23 mouse cellular contexts compared by ENCODE assay signal in the genomic region with DNA sequence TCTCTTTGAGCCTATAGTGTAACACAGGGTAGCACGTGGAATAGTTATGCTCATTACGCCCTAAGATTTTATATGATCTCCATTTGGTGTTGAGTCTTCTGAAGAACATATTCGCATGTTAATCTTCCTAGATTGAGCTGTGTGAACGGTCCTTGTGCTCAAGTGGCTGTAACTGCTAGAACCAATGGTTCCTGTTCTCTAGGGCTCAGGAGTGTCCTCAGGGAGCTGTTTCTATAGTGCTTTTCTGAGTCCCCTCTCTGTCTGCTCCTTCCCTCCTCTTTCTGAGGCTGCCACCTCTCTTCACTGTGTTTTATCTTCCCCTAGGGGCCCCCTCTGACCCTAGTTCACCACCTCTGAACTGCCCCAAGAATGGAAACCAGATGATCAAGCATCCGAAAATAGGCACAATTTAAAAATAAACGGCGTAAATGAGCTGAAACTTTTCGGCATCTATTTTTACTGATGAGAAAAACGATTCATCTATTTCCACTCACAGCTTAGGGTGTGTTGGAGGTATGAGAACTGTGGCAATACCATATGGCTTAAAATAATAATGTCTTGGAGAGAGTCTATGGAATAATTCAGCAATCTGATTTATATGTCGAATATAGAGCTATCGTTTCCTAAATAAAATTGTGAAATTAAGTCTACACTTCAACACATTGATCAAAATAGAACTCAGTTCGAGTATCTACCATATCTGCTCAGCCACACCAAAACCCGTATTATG.
A peak's percentile ranks its signal among the peaks of the same experiment; 100 is the strongest.
DNase-seq lines count a peak whose midpoint lies in the region; ATAC-seq and TF ChIP-seq lines count a peak whose summit lies in the region.
"Had no signal": no experiment of that assay in that cellular context is flagged by ENCODE, and none has a peak within 500 bp of the region (broad histone marks: within the 10 kb centered on the region; RNA-seq: fewer than 3 reads in every experiment).

No protein-coding gene starts in this region.

- H3K4me2 ChIP-seq in forebrain, embryonic 16.5 days (ENCODE audit: low read length) = no peak overlapping the region
- no peak overlapping the region for H3K4me2 ChIP-seq in forebrain, embryonic 14.5 days (ENCODE audit: low read length)
- 0 out of 2 replicates have a peak overlapping the region, but pooled peaks have one; percentile 11 for H3K4me2 ChIP-seq in heart, embryonic 13.5 days
- H3K4me2 ChIP-seq in CH12.LX (ENCODE audit: insufficient read depth, low read depth, poor library complexity, severe bottlenecking) = peak overlapping the region; percentile 80
- H3K4me2 ChIP-seq: embryonic facial prominence, embryonic 12.5 days; limb, embryonic 15.5 days; lung, embryonic 14.5 days had no signal

- ATAC-seq in forebrain, embryonic 16.5 days = 0 out of 2 replicates have a peak, but pooled peaks have one; percentile 20
- ATAC-seq in forebrain, embryonic 14.5 days = no peak
- no peak for ATAC-seq in heart, embryonic 13.5 days (ENCODE audit: extremely low read depth, insufficient number of reproducible peaks, low FRiP score, low TSS enrichment)
- ATAC-seq: hindbrain, embryonic 16.5 days; intestine, embryonic 16.5 days had no signal

- DNase-seq in forebrain, embryonic 14.5 days (ENCODE audit: low spot score) = no peak
- no peak for DNase-seq in heart, adult 8-10 months (ENCODE audit: low spot score)
- peak; percentile 73 for DNase-seq in CH12.LX (ENCODE audit: extremely low read depth)
- peak; percentile 8 for DNase-seq in embryo, embryonic 11 days
- DNase-seq in thymus, postnatal 10 days (ENCODE audit: low spot score in 2 of 2) = no peak
- no peak for DNase-seq in spleen, postnatal 14 days (ENCODE audit: low spot score in 2 of 2)
- DNase-seq: adrenal gland, postnatal 10 days; cerebellum, adult 8-10 months; gastrocnemius, adult 2 months; kidney, adult 9 months; kidney, postnatal 14 days; lung, embryonic 14.5 days; midbrain, embryonic 14.5 days; thymus, postnatal 36 days had no signal

- TF ChIP-seq RAD21 in CH12.LX (IDR thresholded peaks at IDR 0.05; ENCODE audit: low read depth, low read length) = peak; percentile 14

- peaks cover 12% of the 10 kb centered on the region for H3K4me1 ChIP-seq in forebrain, embryonic 16.5 days (replicated peaks; ENCODE audit: control insufficient read depth, insufficient read depth, low read length)
- H3K4me1 ChIP-seq in forebrain, embryonic 14.5 days (ENCODE audit: control insufficient read depth, insufficient read depth, low read length) = no peaks in the 10 kb centered on the region
- peaks cover 13% of the 10 kb centered on the region; the same call in 1 of the 2 replicates for H3K4me1 ChIP-seq in heart, embryonic 13.5 days
- H3K4me1 ChIP-seq in CH12.LX (ENCODE audit: control insufficient read depth in 1 of 2, insufficient read depth in 2 of 2) = peaks cover 10 to 20% of the 10 kb centered on the region in 2 experiments
- H3K4me1 ChIP-seq: embryonic facial prominence, embryonic 12.5 days; megakaryocyte, embryonic 14.5 days had no signal

- 71% methylated on average over 13 of the region's 13 CpGs for WGBS in forebrain, embryonic 16.5 days
- WGBS in forebrain, embryonic 14.5 days = 82% methylated on average over 13 of the region's 13 CpGs
- WGBS in heart, embryonic 13.5 days = 62% methylated on average over 13 of the region's 13 CpGs

- peak overlapping the region; percentile 59; the same call in 1 of the 2 replicates for H3K27ac ChIP-seq in forebrain, embryonic 16.5 days (ENCODE audit: low read length)
- H3K27ac ChIP-seq in forebrain, embryonic 14.5 days (ENCODE audit: low read depth, low read length) = no peak overlapping the region; the same call in 1 of the 2 replicates
- H3K27ac ChIP-seq in heart, embryonic 13.5 days (replicated peaks) = no peak overlapping the region
- peak overlapping the region; percentile 72 for H3K27ac ChIP-seq in CH12.LX (ENCODE audit: insufficient read depth, low read depth)
- H3K27ac ChIP-seq: embryonic facial prominence, embryonic 12.5 days; gastrocnemius, adult 2 months; limb, embryonic 15.5 days; liver, embryonic 14.5 days had no signal

- no peaks in the 10 kb centered on the region for H3K36me3 ChIP-seq in forebrain, embryonic 16.5 days (ENCODE audit: control insufficient read depth, insufficient read depth)
- H3K36me3 ChIP-seq in forebrain, embryonic 14.5 days (ENCODE audit: control insufficient read depth, insufficient read depth, low read length) = no peaks in the 10 kb centered on the region
- H3K36me3 ChIP-seq in heart, embryonic 13.5 days = no peaks in the 10 kb centered on the region
- no peaks in the 10 kb centered on the region for H3K36me3 ChIP-seq in CH12.LX (replicated peaks in 1 of 2; ENCODE audit: control insufficient read depth in 1 of 2, insufficient read depth in 1 of 2, low read length in 1 of 2)
- H3K36me3 ChIP-seq: embryonic facial prominence, embryonic 12.5 days; limb, embryonic 15.5 days had no signal

- TF ChIP-seq CTCF in CH12.LX (conservative IDR thresholded peaks at IDR 0.05 in 1 of 2, IDR thresholded peaks at IDR 0.05 in 1 of 2; ENCODE audit: low read depth in 2 of 2, low read length in 2 of 2) = no peak

- in situ Hi-C loops in CH12.LX (cut with MboI; ENCODE audit: low pct_ligation_motif_present, low pct_unique_long_range_greater_than_20kb, low sequenced_read_pairs) = no loop called here

- dilution Hi-C loops in CH12.LX (cut with MboI; ENCODE audit: extremely low pct_ligation_motif_present, extremely low pct_unique_long_range_greater_than_20kb, low sequenced_read_pairs) = no loop called here

- H3K4me3 ChIP-seq in forebrain, embryonic 16.5 days (replicated peaks; ENCODE audit: low read length) = no peak overlapping the region
- no peak overlapping the region for H3K4me3 ChIP-seq in forebrain, embryonic 14.5 days (ENCODE audit: low read depth, low read length)
- no peak overlapping the region for H3K4me3 ChIP-seq in heart, embryonic 13.5 days
- peak overlapping the region in 1 of 3 experiments; percentile 4 for H3K4me3 ChIP-seq in CH12.LX (replicated peaks in 1 of 3; ENCODE audit: low read depth in 2 of 3, low read length in 2 of 3, poor library complexity in 1 of 3)
- H3K4me3 ChIP-seq: embryonic facial prominence, embryonic 12.5 days; gastrocnemius, adult 2 months; limb, embryonic 15.5 days; megakaryocyte, embryonic 14.5 days had no signal

- peak; percentile 68 for TF ChIP-seq EP300 in CH12.LX (IDR thresholded peaks at IDR 0.05; ENCODE audit: low read length)

- H3K9me3 ChIP-seq in forebrain, embryonic 16.5 days (ENCODE audit: control insufficient read depth, low read length) = no peaks in the 10 kb centered on the region
- H3K9me3 ChIP-seq in forebrain, embryonic 14.5 days (replicated peaks; ENCODE audit: control insufficient read depth, low read length) = no peaks in the 10 kb centered on the region
- H3K9me3 ChIP-seq in heart, embryonic 13.5 days = no peaks in the 10 kb centered on the region
- no peaks in the 10 kb centered on the region for H3K9me3 ChIP-seq in CH12.LX (replicated peaks; ENCODE audit: low read length)
- H3K9me3 ChIP-seq: embryonic facial prominence, embryonic 12.5 days; limb, embryonic 15.5 days; megakaryocyte, embryonic 14.5 days had no signal

- no peaks in the 10 kb centered on the region for H3K27me3 ChIP-seq in forebrain, embryonic 16.5 days (replicated peaks; ENCODE audit: control insufficient read depth, insufficient read depth, low read length)
- H3K27me3 ChIP-seq in forebrain, embryonic 14.5 days (replicated peaks; ENCODE audit: control insufficient read depth, insufficient read depth, low read length) = no peaks in the 10 kb centered on the region
- no peaks in the 10 kb centered on the region for H3K27me3 ChIP-seq in heart, embryonic 13.5 days (replicated peaks)
- H3K27me3 ChIP-seq in CH12.LX (replicated peaks) = no peaks in the 10 kb centered on the region
- H3K27me3 ChIP-seq: embryonic facial prominence, embryonic 12.5 days; limb, embryonic 15.5 days; megakaryocyte, embryonic 14.5 days had no signal

- TF ChIP-seq POLR2A in CH12.LX (IDR thresholded peaks at IDR 0.05; ENCODE audit: low read depth, low read length) = no peak

- no peak overlapping the region for H3K9ac ChIP-seq in forebrain, embryonic 16.5 days (replicated peaks; ENCODE audit: low read depth, low read length)
- H3K9ac ChIP-seq in forebrain, embryonic 14.5 days (ENCODE audit: low read length) = no peak overlapping the region
- H3K9ac ChIP-seq in heart, embryonic 13.5 days = no peak overlapping the region
- no peak overlapping the region for H3K9ac ChIP-seq in CH12.LX (ENCODE audit: insufficient read depth, low read depth)
- H3K9ac ChIP-seq: embryonic facial prominence, embryonic 12.5 days; forebrain, postnatal 0 days; limb, embryonic 15.5 days; liver, embryonic 14.5 days; lung, embryonic 14.5 days had no signal

- H3K79me2 ChIP-seq in CH12.LX (replicated peaks; ENCODE audit: control insufficient read depth, extremely low read depth, insufficient read depth, poor library complexity, severe bottlenecking) = no peaks in the 10 kb centered on the region; the same call in 1 of the 2 replicates

TF ChIP-seq in CH12.LX, 34 proteins besides CTCF, POLR2A, EP300 and RAD21 (continues in another document):
- TF ChIP-seq BHLHE40 (IDR thresholded peaks at IDR 0.05; ENCODE audit: low read depth, low read length) (peak; percentile 57; the same call in 1 of the 2 replicates), MEF2A (IDR thresholded peaks at IDR 0.05; ENCODE audit: borderline replicate concordance, low read depth, low read length) (peak; percentile 100), POLR2AphosphoS2 (IDR thresholded peaks at IDR 0.05; ENCODE audit: low read depth, low read length) (no peak), GABPA (IDR thresholded peaks at IDR 0.05; ENCODE audit: insufficient replicate concordance, low read depth, low read length) (no peak), USF1 (IDR thresholded peaks at IDR 0.05; ENCODE audit: low read depth, low read length) (no peak), CHD1 (IDR thresholded peaks at IDR 0.05; ENCODE audit: low read depth, low read length) (no peak), MAFK (IDR thresholded peaks at IDR 0.05; ENCODE audit: insufficient replicate concordance, low read length) (peak; percentile 45; the same call in 1 of the 2 replicates), UBTF (IDR thresholded peaks at IDR 0.05; ENCODE audit: low read depth, low read length) (no peak), TBP (conservative IDR thresholded peaks at IDR 0.05; ENCODE audit: low read depth, low read length) (0 out of 2 replicates have a peak, but pooled peaks have one; percentile 33), MAX (IDR thresholded peaks at IDR 0.05; ENCODE audit: low read length) (no peak), ZC3H11A (IDR thresholded peaks at IDR 0.05; ENCODE audit: low read depth, low read length) (no peak), ZNF384 (IDR thresholded peaks at IDR 0.05; ENCODE audit: low read depth, low read length) (no peak), HCFC1 (IDR thresholded peaks at IDR 0.05; ENCODE audit: low read depth, low read length) (no peak), KAT2A (IDR thresholded peaks at IDR 0.05; ENCODE audit: insufficient replicate concordance, low read length) (no peak), ZKSCAN1 (IDR thresholded peaks at IDR 0.05; ENCODE audit: borderline replicate concordance, low read depth, low read length) (no peak), USF2 (conservative IDR thresholded peaks at IDR 0.05; ENCODE audit: low read depth, low read length) (no peak), RCOR1 (conservative IDR thresholded peaks at IDR 0.05; ENCODE audit: low read depth, low read length) (no peak)

Comparison
In these comparisons a context has a peak if more than half of its experiments do, and no peak if none do; other contexts are left out.
1. H3K27ac ChIP-seq: peak in forebrain, embryonic 16.5 days (single experiment) and CH12.LX (single experiment); none in forebrain, embryonic 14.5 days (single experiment) and heart, embryonic 13.5 days (single experiment).
2. H3K4me2 ChIP-seq: peak in heart, embryonic 13.5 days (single experiment) and CH12.LX (single experiment); none in forebrain, embryonic 16.5 days (single experiment) and forebrain, embryonic 14.5 days (single experiment).
3. DNase-seq: peak in CH12.LX (single experiment) and embryo, embryonic 11 days (single experiment); none in forebrain, embryonic 14.5 days (single experiment), heart, adult 8-10 months (single experiment), thymus, postnatal 10 days (0 of 2) and spleen, postnatal 14 days (0 of 2).